Mouse (Mus musculus): Measurements from ENCODE around the gene Olfr1014. TPM values are rescaled to one million over a fixed set of nuclear protein-coding genes. Genes with fewer than 3 reads are reported as not detected.

Gene Olfr1014
- polyA plus RNA-seq (2015; fragmentation: Nextera tagmentation; extraction: Ambion mirVana), result not detected in 2 replicates

GRCm38 (mm10) chr2:85772413-85772812 lies at the start of gene Olfr1014:
Olfr1014 (plus strand) TSS chr2:85772713.
- H3K4me2 ChIP-seq, result no peak within 1 kb of the TSS
- H3K9me3 ChIP-seq (replicated peaks), result no peaks in the 10 kb centered on the region
- no peaks in the 10 kb centered on the region for H3K27me3 ChIP-seq
- no peak within 1 kb of the TSS for H3K4me3 ChIP-seq
- H3K9ac ChIP-seq, result no peak within 1 kb of the TSS
- no peak within 1 kb of the TSS for H3K27ac ChIP-seq
- ATAC-seq, result no peak
- no peaks in the 10 kb centered on the region for H3K36me3 ChIP-seq (ENCODE audit: poor library complexity, severe bottlenecking)
- H3K4me1 ChIP-seq, result no peaks in the 10 kb centered on the region

- Histone ChIP-seq H3K27ac (no peak overlapping the region), H3K4me1 (no peaks in the 10 kb centered on the region), H3K4me2 (no peak overlapping the region), H3K4me3 (no peak overlapping the region), H3K9me3 (replicated peaks) (no peaks in the 10 kb centered on the region), H3K27me3 (no peaks in the 10 kb centered on the region), H3K9ac (no peak overlapping the region), H3K36me3 (ENCODE audit: poor library complexity, severe bottlenecking) (no peaks in the 10 kb centered on the region)
- WGBS, result 12% methylated on average over 3 of the region's 3 CpGs
- ATAC-seq, result peak; percentile 57; the same call in 1 of the 2 replicates
Measured at GRCm38 (mm10) chr2:85725793-85726192, 46.7 kb upstream of the Olfr1014 start.

GRCm38 (mm10) chr2:85753822-85754221 lies 18.7 kb upstream of the Olfr1014 start:
- H3K27ac ChIP-seq, result no peak overlapping the region
- 81% methylated on average over 4 of the region's 4 CpGs for WGBS
- ATAC-seq, result no peak
- H3K4me1 ChIP-seq, result no peaks in the 10 kb centered on the region
- H3K9ac ChIP-seq, result no peak overlapping the region
- no peak overlapping the region for H3K4me2 ChIP-seq
- H3K36me3 ChIP-seq (ENCODE audit: poor library complexity, severe bottlenecking), result no peaks in the 10 kb centered on the region
- no peaks in the 10 kb centered on the region for H3K27me3 ChIP-seq
- no peak overlapping the region for H3K4me3 ChIP-seq
- H3K9me3 ChIP-seq (replicated peaks), result no peaks in the 10 kb centered on the region

GRCm38 (mm10) chr2:85762666-85763065 lies 9.8 kb upstream of the Olfr1014 start, which contains the start of gene Olfr1012:
Olfr1012 (minus strand) TSS chr2:85762766.
- Histone ChIP-seq H3K9me3 (replicated peaks) (no peaks in the 10 kb centered on the region), H3K4me2 (no peak within 1 kb of the TSS), H3K27me3 (no peaks in the 10 kb centered on the region), H3K9ac (no peak within 1 kb of the TSS), H3K27ac (no peak within 1 kb of the TSS), H3K4me3 (no peak within 1 kb of the TSS), H3K4me1 (no peaks in the 10 kb centered on the region), H3K36me3 (ENCODE audit: poor library complexity, severe bottlenecking) (no peaks in the 10 kb centered on the region)
- 81% methylated on average over 1 of the region's 1 CpGs for WGBS
- no peak for ATAC-seq

GRCm38 (mm10) chr2:85766798-85767197 lies 5.7 kb upstream of the Olfr1014 start, which contains the start of gene Olfr1013:
Olfr1013 (plus strand) TSS chr2:85767098.
- no peaks in the 10 kb centered on the region for H3K9me3 ChIP-seq (replicated peaks)
- H3K27me3 ChIP-seq, result no peaks in the 10 kb centered on the region
- H3K27ac ChIP-seq, result no peak within 1 kb of the TSS
- H3K4me3 ChIP-seq, result no peak within 1 kb of the TSS
- H3K9ac ChIP-seq, result no peak within 1 kb of the TSS
- no peaks in the 10 kb centered on the region for H3K36me3 ChIP-seq (ENCODE audit: poor library complexity, severe bottlenecking)
- no peaks in the 10 kb centered on the region for H3K4me1 ChIP-seq
- no peak within 1 kb of the TSS for H3K4me2 ChIP-seq
- no peak for ATAC-seq

- Histone ChIP-seq H3K27me3 (no peaks in the 10 kb centered on the region), H3K9me3 (replicated peaks) (no peaks in the 10 kb centered on the region), H3K36me3 (ENCODE audit: poor library complexity, severe bottlenecking) (no peaks in the 10 kb centered on the region), H3K9ac (no peak within 1 kb of the TSS), H3K4me3 (no peak within 1 kb of the TSS), H3K27ac (no peak within 1 kb of the TSS), H3K4me2 (no peak within 1 kb of the TSS), H3K4me1 (no peaks in the 10 kb centered on the region)
- no peak for ATAC-seq
Measured at GRCm38 (mm10) chr2:85781717-85782116, 9.2 kb downstream of the Olfr1014 start, which contains the start of gene Olfr1015. Olfr1015 (plus strand) TSS chr2:85782017.

GRCm38 (mm10) chr2:85792331-85792730 lies 19.8 kb downstream of the Olfr1014 start:
- no peak overlapping the region for H3K4me2 ChIP-seq
- H3K9me3 ChIP-seq (replicated peaks), result no peaks in the 10 kb centered on the region
- H3K36me3 ChIP-seq (ENCODE audit: poor library complexity, severe bottlenecking), result no peaks in the 10 kb centered on the region
- H3K9ac ChIP-seq, result no peak overlapping the region
- no peaks in the 10 kb centered on the region for H3K4me1 ChIP-seq
- no peaks in the 10 kb centered on the region for H3K27me3 ChIP-seq
- no peak overlapping the region for H3K4me3 ChIP-seq
- ATAC-seq, result peak; percentile 53; the same call in 1 of the 2 replicates
- 14% methylated on average over 2 of the region's 2 CpGs for WGBS
- no peak overlapping the region for H3K27ac ChIP-seq

- H3K27ac ChIP-seq, result no peak within 1 kb of the TSS
- no peak within 1 kb of the TSS for H3K4me2 ChIP-seq
- no peaks in the 10 kb centered on the region for H3K9me3 ChIP-seq (replicated peaks)
- WGBS, result 94% methylated on average over 2 of the region's 2 CpGs
- H3K27me3 ChIP-seq, result no peaks in the 10 kb centered on the region
- no peak within 1 kb of the TSS for H3K9ac ChIP-seq
- no peaks in the 10 kb centered on the region for H3K36me3 ChIP-seq (ENCODE audit: poor library complexity, severe bottlenecking)
- ATAC-seq, result no peak
- no peak within 1 kb of the TSS for H3K4me3 ChIP-seq
- no peaks in the 10 kb centered on the region for H3K4me1 ChIP-seq
Measured at GRCm38 (mm10) chr2:85802444-85802843, 29.9 kb downstream of the Olfr1014 start, which contains the start of gene Olfr1016. Olfr1016 (minus strand) TSS chr2:85802544.

- Histone ChIP-seq H3K27ac (no peak overlapping the region), H3K36me3 (ENCODE audit: poor library complexity, severe bottlenecking) (no peaks in the 10 kb centered on the region), H3K4me2 (no peak overlapping the region), H3K4me1 (no peaks in the 10 kb centered on the region), H3K4me3 (no peak overlapping the region), H3K27me3 (no peaks in the 10 kb centered on the region), H3K9me3 (replicated peaks) (no peaks in the 10 kb centered on the region), H3K9ac (no peak overlapping the region)
- 95% methylated on average over 4 of the region's 4 CpGs for WGBS
- ATAC-seq, result no peak
Measured at GRCm38 (mm10) chr2:85804501-85804900, 32.0 kb downstream of the Olfr1014 start.

- Histone ChIP-seq H3K9ac (no peak within 1 kb of the TSS), H3K4me2 (no peak within 1 kb of the TSS), H3K4me1 (no peaks in the 10 kb centered on the region), H3K27ac (no peak within 1 kb of the TSS), H3K36me3 (ENCODE audit: poor library complexity, severe bottlenecking) (no peaks in the 10 kb centered on the region), H3K4me3 (no peak within 1 kb of the TSS), H3K9me3 (replicated peaks) (no peaks in the 10 kb centered on the region), H3K27me3 (no peaks in the 10 kb centered on the region)
- ATAC-seq, result no peak
Measured at GRCm38 (mm10) chr2:85818179-85818578, 45.7 kb downstream of the Olfr1014 start, which contains the start of gene Olfr1018. Olfr1018 (plus strand) TSS chr2:85818479.

Other genes with a start within 250 kb of the Olfr1014 start
- gene Olfr996, start 193.5 kb upstream of the Olfr1014 start, polyA plus RNA-seq (2015; fragmentation: Nextera tagmentation; extraction: Ambion mirVana), result not detected in 2 replicates
- gene Olfr998, start 183.8 kb upstream of the Olfr1014 start, polyA plus RNA-seq (2015; fragmentation: Nextera tagmentation; extraction: Ambion mirVana), result not detected in 2 replicates
- not detected in 2 replicates for gene Olfr1000, start 160.8 kb upstream of the Olfr1014 start, polyA plus RNA-seq (2015; fragmentation: Nextera tagmentation; extraction: Ambion mirVana)
- not detected in 2 replicates for gene Olfr1002, start 122.0 kb upstream of the Olfr1014 start, polyA plus RNA-seq (2015; fragmentation: Nextera tagmentation; extraction: Ambion mirVana)
- not detected in 2 replicates for gene Olfr154, start 108.3 kb upstream of the Olfr1014 start, polyA plus RNA-seq (2015; fragmentation: Nextera tagmentation; extraction: Ambion mirVana)
- not detected in 2 replicates for gene Olfr1006, start 93.9 kb upstream of the Olfr1014 start, polyA plus RNA-seq (2015; fragmentation: Nextera tagmentation; extraction: Ambion mirVana)
- not detected in 2 replicates for gene Olfr1008, start 83.3 kb upstream of the Olfr1014 start, polyA plus RNA-seq (2015; fragmentation: Nextera tagmentation; extraction: Ambion mirVana)
- gene Olfr1009, start 57.3 kb upstream of the Olfr1014 start, polyA plus RNA-seq (2015; fragmentation: Nextera tagmentation; extraction: Ambion mirVana), result not detected in 2 replicates
- not detected in 2 replicates for gene Olfr1012, start 9.9 kb upstream of the Olfr1014 start, polyA plus RNA-seq (2015; fragmentation: Nextera tagmentation; extraction: Ambion mirVana)
- not detected in 2 replicates for gene Olfr1013, start 5.6 kb upstream of the Olfr1014 start, polyA plus RNA-seq (2015; fragmentation: Nextera tagmentation; extraction: Ambion mirVana)
- gene Olfr1015, start 9.3 kb downstream of the Olfr1014 start, polyA plus RNA-seq (2015; fragmentation: Nextera tagmentation; extraction: Ambion mirVana), result not detected in 2 replicates
- not detected in 2 replicates for gene Olfr1016, start 29.8 kb downstream of the Olfr1014 start, polyA plus RNA-seq (2015; fragmentation: Nextera tagmentation; extraction: Ambion mirVana)
- not detected in 2 replicates for gene Olfr1018, start 45.8 kb downstream of the Olfr1014 start, polyA plus RNA-seq (2015; fragmentation: Nextera tagmentation; extraction: Ambion mirVana)
- not detected in 2 replicates for gene Olfr1019, start 72.8 kb downstream of the Olfr1014 start, polyA plus RNA-seq (2015; fragmentation: Nextera tagmentation; extraction: Ambion mirVana)
- gene Olfr1020, start 74.3 kb downstream of the Olfr1014 start, polyA plus RNA-seq (2015; fragmentation: Nextera tagmentation; extraction: Ambion mirVana), result not detected in 2 replicates
- not detected in 2 replicates for gene Olfr1022, start 95.9 kb downstream of the Olfr1014 start, polyA plus RNA-seq (2015; fragmentation: Nextera tagmentation; extraction: Ambion mirVana)
- not detected in 2 replicates for gene Olfr1023, start 112.9 kb downstream of the Olfr1014 start, polyA plus RNA-seq (2015; fragmentation: Nextera tagmentation; extraction: Ambion mirVana)
- gene Olfr1024, start 132.3 kb downstream of the Olfr1014 start, polyA plus RNA-seq (2015; fragmentation: Nextera tagmentation; extraction: Ambion mirVana), result not detected in 2 replicates
- gene Olfr1025-ps1, start 142.5 kb downstream of the Olfr1014 start, polyA plus RNA-seq (2015; fragmentation: Nextera tagmentation; extraction: Ambion mirVana), result not detected in 2 replicates
- not detected in 2 replicates for gene Olfr1026, start 148.8 kb downstream of the Olfr1014 start, polyA plus RNA-seq (2015; fragmentation: Nextera tagmentation; extraction: Ambion mirVana)
- not detected in 2 replicates for gene Olfr1028, start 177.7 kb downstream of the Olfr1014 start, polyA plus RNA-seq (2015; fragmentation: Nextera tagmentation; extraction: Ambion mirVana)
- not detected in 2 replicates for gene Olfr1029, start 201.2 kb downstream of the Olfr1014 start, polyA plus RNA-seq (2015; fragmentation: Nextera tagmentation; extraction: Ambion mirVana)
- gene Olfr1030, start 206.6 kb downstream of the Olfr1014 start, polyA plus RNA-seq (2015; fragmentation: Nextera tagmentation; extraction: Ambion mirVana), result not detected in 2 replicates
- not detected in 2 replicates for gene Olfr1031, start 217.6 kb downstream of the Olfr1014 start, polyA plus RNA-seq (2015; fragmentation: Nextera tagmentation; extraction: Ambion mirVana)
- not detected in 2 replicates for gene Olfr1032, start 232.8 kb downstream of the Olfr1014 start, polyA plus RNA-seq (2015; fragmentation: Nextera tagmentation; extraction: Ambion mirVana)
- gene Olfr1033, start 247.9 kb downstream of the Olfr1014 start, polyA plus RNA-seq (2015; fragmentation: Nextera tagmentation; extraction: Ambion mirVana), result not detected in 2 replicates

Measured in forebrain, embryonic 13.5 days (tissue).